Mouse (Mus musculus): ENCODE results near the gene Gzf1. TPM values are rescaled to one million over a fixed set of nuclear protein-coding genes. Genes with fewer than 3 reads are reported as not detected.

The Gzf1 gene
- 1 to 10 TPM; 9.5 to 9.9 TPM for total RNA-seq (2023)

GRCm38 (mm10) chr2:148680775-148681291, at the start of gene Gzf1:
Gene Gzf1, plus strand, starts transcription at chr2:148681023.

GRCm38 (mm10) chr2:148672199-148673096, 8.4 kb upstream of the Gzf1 start, which contains the start of gene Nxt1:
Gene Nxt1, plus strand, starts transcription at chr2:148672601.

GRCm38 (mm10) chr2:148732327-148733000, 51.6 kb downstream of the Gzf1 start, which contains the start of gene Napb:
Gene Napb, minus strand, starts transcription at chr2:148732467.

Other genes with a start within 250 kb of the Gzf1 start
- gene Cd93, start 237.5 kb upstream of the Gzf1 start, total RNA-seq (2023), result 1 to 10 TPM; 1.0 to 1.3 TPM
- gene Nxt1, start 8.4 kb upstream of the Gzf1 start, total RNA-seq (2023), result 10 to 100 TPM; 17.2 to 21.2 TPM
- gene Napb, start 51.4 kb downstream of the Gzf1 start, total RNA-seq (2023), result 1 to 10 TPM in 1 of 2 experiments, under 1 TPM in 1; 0.77 to 1.1 TPM
- not detected for gene Cstl1, start 69.3 kb downstream of the Gzf1 start, total RNA-seq (2023)
- gene Cst11, start 90.5 kb downstream of the Gzf1 start, total RNA-seq (2023), result not detected
- not detected for gene 8030411F24Rik, start 101.0 kb downstream of the Gzf1 start, total RNA-seq (2023)
- gene Cst12, start 108.3 kb downstream of the Gzf1 start, total RNA-seq (2023), result not detected
- gene Cst8, start 117.8 kb downstream of the Gzf1 start, total RNA-seq (2023), result not detected
- gene Cst13, start 139.1 kb downstream of the Gzf1 start, total RNA-seq (2023), result not detected
- not detected for gene Cst9, start 154.1 kb downstream of the Gzf1 start, total RNA-seq (2023)
- gene 9230104L09Rik, start 184.0 kb downstream of the Gzf1 start, total RNA-seq (2023), result not detected
- 10 to 100 TPM; 66.1 to 78.2 TPM for gene Cst3, start 194.7 kb downstream of the Gzf1 start, total RNA-seq (2023)